Mouse (Mus musculus): ENCODE measurements around the gene Trp53rka.

Gene Trp53rka

DNA sequence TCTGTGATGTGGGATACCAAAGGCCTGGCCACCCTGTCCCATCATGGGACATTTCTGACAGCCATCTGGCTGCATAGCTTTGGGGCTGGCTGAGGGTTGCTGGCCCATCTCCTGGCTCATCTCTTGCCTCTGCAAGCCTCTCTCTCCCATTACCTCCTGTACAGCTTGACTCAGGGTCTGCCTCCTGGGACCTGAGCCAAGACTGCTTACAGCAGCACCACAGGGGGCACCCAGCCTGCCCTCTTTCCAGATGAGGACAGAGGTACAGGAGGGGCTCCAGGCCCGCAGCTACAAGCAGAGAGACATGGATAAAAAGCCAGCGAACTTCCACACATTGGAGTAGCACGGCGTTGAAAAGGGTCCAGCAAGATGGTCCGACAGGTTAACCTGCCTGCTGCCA lies 6.7 kb downstream of the Trp53rka start:
- DNase-seq (ENCODE audit: extremely low read depth, low read depth, low spot score) = no peak

DNA sequence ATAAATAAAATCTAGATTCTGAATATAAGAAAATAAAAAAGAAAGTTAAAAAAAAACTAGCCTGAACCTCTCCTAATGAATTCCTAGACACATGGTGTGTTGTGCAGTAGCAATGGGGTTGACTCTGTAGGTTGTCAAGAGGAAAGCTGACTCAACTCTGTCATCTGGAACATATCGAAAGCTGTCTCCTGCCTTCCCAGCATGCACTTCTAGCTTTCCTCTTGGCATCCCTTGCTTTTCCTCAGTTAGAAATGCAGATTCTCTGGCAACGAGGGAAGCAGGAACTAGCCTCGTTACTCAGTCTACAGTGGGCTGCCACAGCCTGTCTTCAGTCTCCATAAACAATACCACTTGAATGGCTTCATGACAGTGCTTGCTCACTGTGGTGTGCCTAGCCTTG lies 7.3 kb downstream of the Trp53rka start:
- no peak for DNase-seq (ENCODE audit: extremely low read depth, low read depth, low spot score)

DNA sequence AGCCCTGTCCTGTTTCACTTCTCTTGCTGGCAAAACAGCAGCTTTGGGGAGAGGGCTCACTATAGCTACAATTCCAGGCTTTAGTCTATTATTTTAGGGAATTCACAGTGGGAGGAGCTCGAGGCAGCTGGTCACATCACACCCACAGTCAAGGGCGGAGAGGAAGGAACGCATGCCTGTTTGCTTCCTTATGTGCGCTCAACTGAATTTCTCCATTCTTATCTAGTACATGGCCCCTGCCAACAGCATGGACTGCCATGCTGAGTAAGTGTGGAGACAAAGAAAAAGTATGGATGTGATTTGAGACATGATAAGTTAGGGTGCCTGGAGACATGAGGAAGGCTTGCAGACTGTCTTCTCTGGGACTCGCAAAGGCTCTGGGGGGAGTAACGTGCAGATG lies 9.0 kb downstream of the Trp53rka start:
- no peak for DNase-seq (ENCODE audit: extremely low read depth, low read depth, low spot score)

DNA sequence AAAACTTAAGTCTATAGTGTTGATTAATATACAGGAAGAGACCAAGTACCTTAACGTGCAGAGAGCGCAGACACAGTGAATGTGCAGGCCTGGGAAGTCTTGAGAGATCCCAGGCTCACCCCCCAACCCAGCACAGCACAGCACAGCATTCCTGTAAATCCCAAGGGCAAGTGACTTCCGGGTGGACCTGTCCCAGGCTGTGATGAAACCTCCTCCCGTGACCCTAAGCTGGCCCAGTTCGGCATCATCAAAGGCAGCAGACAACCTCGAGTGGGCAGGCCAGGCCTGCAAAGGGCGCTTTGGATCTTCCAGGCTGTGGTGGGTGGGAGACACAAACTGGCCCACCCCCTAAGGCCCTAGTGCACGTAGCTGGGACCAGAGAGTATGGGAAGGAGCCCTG lies 11.1 kb downstream of the Trp53rka start:
- no peak for DNase-seq (ENCODE audit: extremely low read depth, low read depth, low spot score)

DNA sequence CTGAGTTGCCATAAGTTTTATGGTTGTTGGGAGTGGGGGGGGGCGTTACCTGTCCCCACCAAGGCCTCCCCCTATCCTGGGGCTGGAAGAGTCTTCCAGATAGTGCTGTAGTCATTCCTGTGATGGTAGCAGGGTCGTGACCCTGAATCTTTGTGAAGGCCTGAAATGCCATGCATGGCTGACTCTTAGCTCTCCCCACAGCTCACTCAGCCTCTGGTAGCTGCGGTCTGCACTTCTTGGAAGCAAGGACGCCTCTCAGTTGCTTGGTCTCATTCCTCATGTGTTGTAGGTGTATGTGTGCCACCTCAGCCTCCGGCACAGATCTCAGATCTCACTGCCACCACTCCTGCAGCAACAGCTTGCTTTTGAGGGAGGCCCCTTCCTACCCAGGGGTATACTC lies 17.3 kb downstream of the Trp53rka start:
- no peak for DNase-seq (ENCODE audit: extremely low read depth, low read depth, low spot score)

DNA sequence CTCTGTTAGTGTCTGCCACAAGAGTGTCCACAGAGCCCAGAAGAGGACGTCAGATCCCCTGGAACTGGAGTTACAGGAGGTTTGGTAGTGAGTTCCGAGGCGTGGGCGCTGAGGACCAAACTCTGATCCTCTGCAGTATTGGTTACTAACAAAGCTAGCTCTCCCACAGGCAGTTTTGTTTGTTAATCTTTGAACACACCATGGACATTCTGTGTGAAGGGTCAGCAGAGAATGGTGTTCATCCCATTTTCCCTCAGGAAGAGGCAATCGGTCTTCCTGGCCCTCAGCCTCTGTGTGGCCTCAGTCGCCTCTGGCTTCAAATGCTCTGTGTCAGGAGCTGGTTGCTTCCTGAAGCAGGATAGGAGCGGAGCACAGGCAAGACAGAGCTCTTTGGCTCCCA lies 17.7 kb downstream of the Trp53rka start:
- DNase-seq (ENCODE audit: extremely low read depth, low read depth, low spot score) = no peak

DNA sequence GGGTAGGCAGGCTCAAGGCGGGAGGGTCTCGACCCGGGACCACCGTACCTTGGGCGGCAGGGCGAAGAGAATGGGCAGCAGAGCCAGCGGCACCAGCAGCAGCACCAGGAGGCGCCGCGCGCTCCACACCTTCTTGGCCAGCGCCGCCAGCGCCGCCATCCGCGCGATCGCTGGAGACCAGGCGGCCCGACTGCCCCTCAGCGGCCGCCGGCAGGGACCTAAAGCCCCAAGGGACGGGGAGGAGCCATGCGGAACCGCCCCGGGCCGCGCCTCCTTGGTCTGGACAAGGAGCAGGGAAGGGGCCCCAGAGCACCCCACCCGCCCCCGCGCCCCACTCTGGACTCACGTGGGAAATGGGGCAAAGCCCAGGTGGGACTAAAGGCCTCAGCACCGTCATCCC lies 20.1 kb downstream of the Trp53rka start, which contains the start of gene Slc13a3:
Slc13a3 (minus strand) TSS at position 228 of the 400 bp plus-strand sequence.
- no peak for DNase-seq (ENCODE audit: extremely low read depth, low read depth, low spot score)

DNA sequence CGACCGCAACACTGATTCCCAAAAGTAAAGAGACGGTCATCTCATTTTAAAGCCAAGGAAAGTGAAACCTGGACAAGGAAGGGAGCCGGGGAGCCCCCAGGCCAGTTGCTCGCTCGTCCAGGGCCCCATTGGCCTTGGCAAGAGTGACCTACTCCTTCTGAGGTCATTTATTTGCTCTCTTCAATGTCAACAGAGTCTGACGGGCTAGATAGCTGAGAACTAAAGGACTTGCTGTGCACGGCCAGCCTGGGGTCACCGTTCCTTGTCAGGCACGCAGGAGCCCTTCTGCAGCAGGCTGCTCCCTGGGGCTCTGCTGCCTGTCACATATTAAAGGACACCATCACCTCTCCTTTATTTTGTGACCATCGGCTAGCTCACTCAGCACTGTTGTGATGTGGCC lies 21.2 kb downstream of the Trp53rka start:
- DNase-seq (ENCODE audit: extremely low read depth, low read depth, low spot score) = no peak

DNA sequence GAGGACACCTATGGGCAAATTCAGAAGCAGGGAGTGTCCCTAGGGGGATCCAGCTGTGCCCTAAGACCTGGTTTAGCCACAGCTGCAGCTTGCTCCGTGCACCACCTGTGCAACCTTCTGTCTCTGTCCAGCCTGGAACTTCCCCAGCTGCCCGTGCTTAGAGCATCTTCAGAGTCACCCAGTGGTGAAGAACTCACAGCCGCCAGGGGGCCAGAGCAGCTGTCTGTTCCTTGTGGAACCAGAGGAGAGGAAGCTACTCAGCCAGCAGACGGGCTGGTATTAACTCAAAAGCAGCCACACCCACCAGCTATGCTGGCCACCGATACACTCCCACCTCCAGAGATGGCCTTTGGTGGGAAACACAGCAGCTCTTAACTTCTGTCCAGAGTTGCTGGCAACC lies 23.0 kb downstream of the Trp53rka start:
- no peak for DNase-seq (ENCODE audit: extremely low read depth, low read depth, low spot score)

DNA sequence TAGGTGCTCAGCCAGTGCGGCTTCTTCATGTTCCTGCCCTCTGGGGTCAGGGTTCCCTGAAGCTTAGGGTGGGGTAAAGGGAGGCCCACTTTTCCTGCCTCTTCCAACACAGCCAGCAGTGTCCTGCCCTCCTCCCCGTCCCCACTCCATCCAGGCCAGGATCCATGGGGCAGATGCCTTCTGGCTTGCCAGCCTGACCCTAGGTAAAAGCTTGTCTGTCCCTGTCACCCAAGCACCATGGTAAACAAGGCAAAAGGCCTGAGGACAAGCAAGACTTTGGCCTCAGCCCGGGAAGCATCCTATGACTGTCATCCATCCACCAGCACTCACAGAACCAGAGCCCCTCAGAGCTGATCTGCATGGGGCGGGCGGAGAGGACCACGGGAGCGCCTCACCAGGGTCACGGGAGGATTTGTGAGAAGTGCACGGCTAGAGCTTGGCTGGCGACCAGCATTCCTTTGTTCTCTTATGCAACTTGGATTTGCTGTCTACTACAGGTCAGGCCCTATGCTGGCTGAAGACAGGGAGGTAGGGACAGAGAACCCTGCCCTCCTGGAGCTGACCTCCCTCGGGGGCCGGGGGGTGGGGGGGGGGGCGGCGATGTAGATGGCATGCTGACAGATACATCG lies 25.2 kb downstream of the Trp53rka start:
- no peak for DNase-seq (ENCODE audit: extremely low read depth, low read depth, low spot score)

DNA sequence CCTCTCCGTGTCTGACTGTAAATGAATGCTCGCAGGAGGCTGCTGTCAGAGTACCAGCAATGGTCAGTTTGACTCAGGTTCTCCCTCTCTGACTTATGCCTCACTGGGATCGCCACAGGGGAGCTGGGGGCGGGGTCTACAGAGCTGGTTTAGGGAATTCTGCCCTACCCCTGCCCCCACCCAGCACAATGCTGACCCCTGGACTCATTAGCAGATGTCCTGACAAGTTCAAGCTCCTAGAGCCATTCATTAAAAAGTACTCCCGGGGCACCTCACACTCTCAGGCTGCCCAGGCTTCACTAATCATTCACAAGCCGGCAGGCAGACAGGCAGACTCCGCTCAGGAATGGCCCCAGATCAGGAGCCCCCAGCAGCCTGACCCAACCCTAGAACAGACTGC lies 33.5 kb downstream of the Trp53rka start:
- no peak for DNase-seq (ENCODE audit: extremely low read depth, low read depth, low spot score)

DNA sequence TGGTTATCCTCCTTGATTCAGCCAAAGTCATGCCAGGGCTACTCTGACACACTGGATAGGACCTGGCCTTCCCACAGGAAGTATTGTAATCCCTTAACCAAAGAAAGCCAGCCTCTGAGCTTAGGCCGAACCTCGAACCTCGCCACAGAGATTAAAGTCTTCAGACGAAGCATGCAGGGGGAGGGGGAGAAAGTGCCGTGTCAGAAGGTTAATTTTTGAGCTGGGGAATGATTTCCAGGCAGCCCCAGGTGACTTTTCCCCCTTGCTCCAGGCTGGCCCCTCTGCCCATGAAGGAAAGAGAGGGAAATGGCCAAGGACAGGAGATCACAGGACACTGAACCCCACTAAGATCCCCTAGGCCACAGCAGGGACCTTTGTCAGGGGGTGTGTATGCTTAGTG lies 34.9 kb downstream of the Trp53rka start:
- no peak for DNase-seq (ENCODE audit: extremely low read depth, low read depth, low spot score)

DNA sequence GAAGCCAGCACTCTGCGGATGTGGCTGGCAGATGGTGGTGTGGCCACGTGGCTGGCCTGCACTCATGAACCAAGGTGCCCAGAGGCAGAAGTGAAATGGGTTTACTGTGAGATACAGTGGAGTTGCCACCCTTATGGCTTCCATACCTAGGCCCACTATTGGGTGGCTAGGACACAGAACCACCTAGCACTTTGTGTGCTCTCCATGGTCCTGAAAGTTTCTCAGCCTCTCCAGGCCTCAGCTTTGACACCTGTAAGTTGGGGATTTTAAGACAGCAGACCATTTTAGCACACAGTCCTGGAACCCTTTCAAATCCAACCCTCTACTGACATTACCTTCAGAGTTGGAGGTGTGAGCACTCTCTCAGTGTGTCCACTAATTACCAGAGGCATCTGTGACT lies 36.4 kb downstream of the Trp53rka start:
- no peak for DNase-seq (ENCODE audit: extremely low read depth, low read depth, low spot score)

DNA sequence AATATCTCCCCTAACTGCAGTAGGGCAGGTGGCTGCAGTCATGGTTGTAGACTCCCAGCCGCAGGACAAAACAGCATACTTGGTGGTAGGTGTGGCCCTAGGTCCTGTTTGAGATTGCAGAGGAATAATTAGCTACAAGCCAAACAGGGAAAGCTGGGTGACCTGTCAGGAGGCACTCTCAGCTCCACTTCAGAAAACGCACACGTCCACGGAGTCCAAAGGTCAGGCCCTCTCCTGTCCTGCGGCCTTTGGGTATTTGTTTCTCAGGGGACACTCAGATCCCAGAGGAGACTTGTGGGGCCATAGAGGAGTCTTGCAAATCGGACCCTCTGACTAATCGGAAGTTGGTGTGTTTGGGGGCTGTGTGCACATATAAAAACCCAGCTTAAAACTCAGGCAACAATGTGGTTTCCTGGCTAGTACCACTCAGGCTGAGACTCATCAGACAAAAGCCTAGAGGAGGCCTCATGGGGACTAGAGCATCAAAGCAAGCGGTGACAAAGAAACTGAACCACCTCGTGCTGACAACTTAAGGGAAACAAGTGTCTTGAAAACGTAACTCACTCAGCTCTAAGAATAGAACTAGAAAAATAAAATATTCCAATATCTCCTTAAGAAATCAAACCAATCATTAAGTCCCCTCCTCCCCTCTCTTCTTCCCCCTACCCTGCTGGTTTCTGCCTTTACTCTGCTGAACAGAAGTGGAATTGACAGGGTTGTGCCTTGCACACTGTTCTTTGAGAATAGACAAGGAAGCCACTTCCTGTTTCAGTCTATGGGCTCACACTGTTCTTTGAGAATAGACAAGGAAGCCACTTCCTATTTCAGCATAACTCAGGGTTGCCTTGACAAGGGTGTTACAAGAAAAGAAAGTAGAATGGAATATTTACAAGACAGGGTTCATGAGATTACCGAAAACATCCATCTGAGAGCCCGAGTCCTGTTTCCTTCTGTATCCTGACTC lies 40.1 kb downstream of the Trp53rka start:
- DNase-seq (ENCODE audit: extremely low read depth, low read depth, low spot score) = no peak

DNA sequence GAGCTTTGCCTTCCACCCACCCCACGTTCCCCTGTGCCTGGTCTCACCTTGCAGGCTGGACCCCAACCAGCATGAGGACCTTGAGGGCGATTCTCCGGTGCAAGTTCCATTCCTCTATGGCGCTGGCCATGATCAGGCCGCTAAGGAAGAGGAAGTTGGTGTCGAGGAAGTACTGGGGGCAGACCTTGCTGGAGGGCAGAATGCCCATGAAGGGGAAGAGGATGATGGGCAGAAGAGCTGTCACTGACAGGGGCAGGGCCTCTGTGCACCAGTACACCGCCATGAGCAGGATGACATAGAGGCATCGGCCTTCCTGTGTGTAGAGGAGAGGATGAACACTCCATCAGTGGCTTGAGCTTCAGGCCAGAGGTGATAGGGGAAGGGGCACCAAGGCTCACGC lies 44.6 kb downstream of the Trp53rka start:
- no peak for DNase-seq (ENCODE audit: extremely low read depth, low read depth, low spot score)

DNA sequence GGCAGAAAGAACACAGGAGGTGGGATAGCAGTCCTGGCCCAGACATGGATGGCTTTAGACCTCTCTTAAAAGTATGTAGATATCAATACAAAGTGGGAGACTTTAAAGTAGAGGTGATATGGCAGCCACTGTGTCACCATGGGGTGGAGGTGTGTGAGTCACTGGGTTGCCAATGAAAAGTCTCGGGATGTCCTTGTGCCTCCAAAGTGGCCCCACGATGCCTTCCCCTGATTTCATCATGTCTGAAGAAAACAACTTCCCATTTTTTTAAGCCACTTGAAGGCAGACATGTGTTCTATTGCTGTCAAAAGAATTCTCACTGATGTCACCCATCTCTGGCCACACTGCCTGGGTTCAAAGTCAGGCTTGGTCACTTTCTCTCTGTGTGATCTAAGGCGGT lies 48.3 kb downstream of the Trp53rka start:
- DNase-seq (ENCODE audit: extremely low read depth, low read depth, low spot score) = no peak

DNA sequence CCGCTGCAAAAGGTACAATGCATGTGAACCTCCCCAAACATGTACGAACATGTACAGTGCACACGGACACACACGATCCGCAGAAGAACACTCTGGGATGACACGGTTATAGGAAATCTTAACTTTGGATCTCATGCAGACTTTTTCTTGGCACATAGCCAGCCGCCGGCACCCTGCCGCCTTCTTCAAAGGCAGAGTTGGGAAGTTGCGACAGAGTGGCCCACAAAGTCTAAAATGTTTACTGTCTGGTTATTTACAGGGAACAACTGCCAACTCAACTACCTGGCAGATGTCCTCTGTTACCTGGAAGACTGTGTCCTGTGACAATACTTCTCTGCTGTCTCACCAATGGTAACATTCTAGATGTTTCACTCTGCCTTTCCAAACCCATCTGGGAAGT lies 50.1 kb downstream of the Trp53rka start:
- no peak for DNase-seq (ENCODE audit: extremely low read depth, low read depth, low spot score)

DNA sequence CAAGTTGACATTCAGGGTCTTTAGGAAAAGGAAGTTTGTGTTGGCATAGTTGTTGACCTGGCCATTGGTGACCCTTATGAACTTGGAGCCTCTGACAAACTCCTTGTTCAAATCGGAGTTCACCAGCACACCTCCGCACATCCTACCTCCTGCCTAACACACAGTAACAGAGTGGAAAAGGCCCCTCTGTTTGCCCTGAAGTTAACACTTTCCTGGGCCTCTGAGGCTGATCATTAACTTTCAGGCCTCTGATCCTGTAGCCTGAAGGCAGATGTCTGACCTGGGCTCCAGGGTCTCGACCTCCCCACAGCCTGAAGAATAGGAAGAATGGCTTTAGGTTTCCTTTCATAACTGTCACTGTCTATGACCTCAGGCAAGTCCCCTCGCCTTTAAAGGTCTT lies 51.5 kb downstream of the Trp53rka start:
- no peak for DNase-seq (ENCODE audit: extremely low read depth, low read depth, low spot score)
